Mouse (Mus musculus): Measurements from ENCODE around the gene Sgip1. TPM values are rescaled to one million over a fixed set of nuclear protein-coding genes. Genes with fewer than 3 reads are reported as not detected.
A peak's percentile ranks its signal among the peaks of the same experiment; 100 is the strongest.

The Sgip1 gene
- polyA plus RNA-seq, 1 experiment from 2014 or later: 78.3 TPM

GRCm38 (mm10) chr4:102759095-102759890 lies 18.2 kb downstream of the Sgip1 start:
- Histone ChIP-seq H3K4me3 (replicated peaks) (peak overlapping the region; percentile 58), H3K4me1 (peaks cover 27% of the 10 kb centered on the region), H3K36me3 (no peaks in the 10 kb centered on the region), H3K9me3 (replicated peaks) (no peaks in the 10 kb centered on the region), H3K27me3 (replicated peaks) (no peaks in the 10 kb centered on the region), H3K9ac (replicated peaks) (peak overlapping the region; percentile 84), H3K4me2 (peak overlapping the region; percentile 93), H3K27ac (replicated peaks) (peak overlapping the region; percentile 99)
- WGBS: under 1% methylated on average over 41 of the region's 41 CpGs
- peak; percentile 66 for ATAC-seq (ENCODE audit: low FRiP score)

- Histone ChIP-seq H3K9ac (replicated peaks) (peak overlapping the region; percentile 84), H3K4me1 (peaks cover 27% of the 10 kb centered on the region), H3K4me2 (peak overlapping the region; percentile 93), H3K27me3 (replicated peaks) (no peaks in the 10 kb centered on the region), H3K4me3 (replicated peaks) (peak overlapping the region; percentile 58), H3K9me3 (replicated peaks) (no peaks in the 10 kb centered on the region), H3K27ac (replicated peaks) (peak overlapping the region; percentile 99), H3K36me3 (no peaks in the 10 kb centered on the region)
- ATAC-seq (ENCODE audit: low FRiP score): peak; percentile 97
- 1% methylated on average over 25 of the region's 25 CpGs for whole genome bisulfite sequencing
These were observed 19.1 kb downstream of the Sgip1 start for GRCm38 (mm10) chr4:102760042-102760821.

GRCm38 (mm10) chr4:102762075-102762474 lies 21.0 kb downstream of the Sgip1 start:
- H3K9me3 ChIP-seq (replicated peaks): no peaks in the 10 kb centered on the region
- H3K9ac ChIP-seq (replicated peaks): no peak overlapping the region; the same call in 1 of the 2 replicates

DNA sequence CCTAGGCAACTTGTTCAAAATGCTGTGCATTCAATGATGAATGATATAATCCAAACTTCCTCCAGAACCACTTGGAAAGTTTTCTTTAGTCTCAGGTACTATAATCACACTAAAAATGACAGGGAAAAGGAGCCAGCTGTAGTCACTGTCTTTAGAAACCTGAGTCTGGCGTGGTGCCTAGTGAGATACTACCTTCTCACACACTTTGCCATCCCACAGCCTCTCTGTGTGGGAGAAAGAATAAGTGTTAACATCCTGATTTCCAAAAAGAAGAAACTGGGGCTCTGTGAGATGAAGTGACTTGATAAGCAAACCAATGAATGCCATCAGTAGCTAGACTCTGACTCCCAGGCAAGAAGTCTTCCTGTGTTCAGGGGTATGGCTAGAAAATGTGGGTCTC lies 28.0 kb downstream of the Sgip1 start:
- Histone ChIP-seq H3K4me2 (no peak overlapping the region), H3K4me3 (replicated peaks) (no peak overlapping the region), H3K9ac (replicated peaks) (no peak overlapping the region), H3K4me1 (0 out of 2 replicates have a peak, but pooled peaks cover 4% of the 10 kb centered on the region), H3K36me3 (no peaks in the 10 kb centered on the region), H3K27ac (replicated peaks) (no peak overlapping the region), H3K27me3 (replicated peaks) (no peaks in the 10 kb centered on the region), H3K9me3 (replicated peaks) (no peaks in the 10 kb centered on the region)
- 84% methylated on average over 1 of the region's 1 CpGs for WGBS
- no peak for ATAC-seq (ENCODE audit: low FRiP score)

More at GRCm38 (mm10) chr4:102762075-102762474, 21.0 kb downstream of the Sgip1 start:
- no peaks in the 10 kb centered on the region for H3K36me3 ChIP-seq
- no peak overlapping the region for H3K27ac ChIP-seq (replicated peaks)
- H3K4me1 ChIP-seq: peaks cover 27% of the 10 kb centered on the region
- peak overlapping the region; percentile 58 for H3K4me3 ChIP-seq (replicated peaks)
- peak overlapping the region; percentile 93 for H3K4me2 ChIP-seq
- ATAC-seq (ENCODE audit: low FRiP score): no peak
- WGBS: 79% methylated on average over 7 of the region's 7 CpGs
- H3K27me3 ChIP-seq (replicated peaks): no peaks in the 10 kb centered on the region

GRCm38 (mm10) chr4:102769936-102770335 lies 28.8 kb downstream of the Sgip1 start:
- ATAC-seq (ENCODE audit: low FRiP score): no peak
- 71% methylated on average over 6 of the region's 6 CpGs for WGBS
- H3K9ac ChIP-seq (replicated peaks): no peak overlapping the region

GRCm38 (mm10) chr4:102771598-102772357 lies 30.7 kb downstream of the Sgip1 start:
- no peak overlapping the region for H3K4me3 ChIP-seq (replicated peaks)
- WGBS: 85% methylated on average over 5 of the region's 5 CpGs
- H3K9me3 ChIP-seq (replicated peaks): no peaks in the 10 kb centered on the region
- H3K27ac ChIP-seq (replicated peaks): no peak overlapping the region
- H3K27me3 ChIP-seq (replicated peaks): no peaks in the 10 kb centered on the region
- no peak overlapping the region for H3K9ac ChIP-seq (replicated peaks)
- no peak overlapping the region for H3K4me2 ChIP-seq
- ATAC-seq (ENCODE audit: low FRiP score): no peak
- H3K4me1 ChIP-seq: peaks cover 9% of the 10 kb centered on the region; the same call in 1 of the 2 replicates
- no peaks in the 10 kb centered on the region for H3K36me3 ChIP-seq

More at GRCm38 (mm10) chr4:102769936-102770335, 28.8 kb downstream of the Sgip1 start:
- no peaks in the 10 kb centered on the region for H3K27me3 ChIP-seq (replicated peaks)
- 0 out of 2 replicates have a peak, but pooled peaks cover 4% of the 10 kb centered on the region for H3K4me1 ChIP-seq
- H3K36me3 ChIP-seq: no peaks in the 10 kb centered on the region
- H3K4me2 ChIP-seq: no peak overlapping the region
- no peak overlapping the region for H3K27ac ChIP-seq (replicated peaks)
- H3K4me3 ChIP-seq (replicated peaks): no peak overlapping the region
- H3K9me3 ChIP-seq (replicated peaks): no peaks in the 10 kb centered on the region

GRCm38 (mm10) chr4:102773225-102773624 lies 32.1 kb downstream of the Sgip1 start:
- Histone ChIP-seq H3K36me3 (no peaks in the 10 kb centered on the region), H3K4me2 (no peak overlapping the region), H3K9ac (replicated peaks) (no peak overlapping the region), H3K4me1 (peaks cover 9% of the 10 kb centered on the region; the same call in 1 of the 2 replicates), H3K27me3 (replicated peaks) (no peaks in the 10 kb centered on the region), H3K9me3 (replicated peaks) (no peaks in the 10 kb centered on the region), H3K4me3 (replicated peaks) (no peak overlapping the region), H3K27ac (replicated peaks) (no peak overlapping the region)
- 88% methylated on average over 3 of the region's 3 CpGs for WGBS
- ATAC-seq (ENCODE audit: low FRiP score): no peak

DNA sequence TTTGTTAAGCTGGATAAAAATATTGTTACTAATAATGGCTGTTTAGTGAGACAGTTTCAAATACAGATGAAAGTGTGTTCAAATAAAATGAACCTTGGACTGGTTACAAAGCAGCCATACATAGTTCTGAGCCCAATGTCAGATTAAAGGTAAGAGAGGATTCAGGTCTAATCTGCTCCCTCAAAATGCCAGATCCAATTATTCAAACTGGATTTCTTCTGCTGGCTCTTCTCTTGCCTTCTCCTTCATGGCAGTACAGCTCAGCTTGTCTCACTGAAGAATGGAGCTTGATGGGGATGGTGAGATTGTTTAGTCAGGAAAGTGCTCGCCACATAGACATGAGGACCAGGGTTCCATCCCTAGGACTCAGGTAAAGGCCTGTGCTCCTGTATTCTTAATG lies 32.7 kb downstream of the Sgip1 start:
- Histone ChIP-seq H3K9me3 (replicated peaks) (no peaks in the 10 kb centered on the region), H3K9ac (replicated peaks) (no peak overlapping the region), H3K4me2 (no peak overlapping the region), H3K27me3 (replicated peaks) (no peaks in the 10 kb centered on the region), H3K4me3 (replicated peaks) (no peak overlapping the region), H3K4me1 (peaks cover 9% of the 10 kb centered on the region; the same call in 1 of the 2 replicates), H3K36me3 (no peaks in the 10 kb centered on the region), H3K27ac (replicated peaks) (no peak overlapping the region)
- ATAC-seq (ENCODE audit: low FRiP score): no peak
- WGBS: 95% methylated on average over 1 of the region's 1 CpGs

DNA sequence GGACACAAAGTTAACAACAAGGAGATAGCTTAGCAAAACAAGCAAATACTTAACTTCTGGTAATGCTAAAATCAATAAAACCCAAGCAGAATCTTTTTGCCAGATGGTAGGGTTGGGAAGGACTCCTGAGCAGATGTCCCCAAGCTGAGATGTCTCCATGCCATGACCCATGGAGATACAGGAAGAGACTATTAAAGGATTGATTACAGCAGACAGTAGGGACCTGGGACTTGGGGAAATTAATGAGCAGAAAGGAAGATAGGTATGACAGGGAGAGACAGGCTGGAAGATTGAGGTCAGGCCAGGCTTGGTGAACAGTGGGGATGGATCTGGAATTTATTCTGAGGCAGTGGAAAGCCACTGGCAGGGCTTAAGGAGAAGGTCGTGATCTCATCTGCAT lies 33.5 kb downstream of the Sgip1 start:
- 52% methylated on average over 1 of the region's 1 CpGs for WGBS
- Histone ChIP-seq H3K4me1 (peaks cover 9% of the 10 kb centered on the region; the same call in 1 of the 2 replicates), H3K36me3 (no peaks in the 10 kb centered on the region), H3K27me3 (replicated peaks) (no peaks in the 10 kb centered on the region), H3K4me3 (replicated peaks) (no peak overlapping the region), H3K9ac (replicated peaks) (no peak overlapping the region), H3K9me3 (replicated peaks) (no peaks in the 10 kb centered on the region), H3K27ac (replicated peaks) (no peak overlapping the region), H3K4me2 (no peak overlapping the region)
- ATAC-seq (ENCODE audit: low FRiP score): no peak

DNA sequence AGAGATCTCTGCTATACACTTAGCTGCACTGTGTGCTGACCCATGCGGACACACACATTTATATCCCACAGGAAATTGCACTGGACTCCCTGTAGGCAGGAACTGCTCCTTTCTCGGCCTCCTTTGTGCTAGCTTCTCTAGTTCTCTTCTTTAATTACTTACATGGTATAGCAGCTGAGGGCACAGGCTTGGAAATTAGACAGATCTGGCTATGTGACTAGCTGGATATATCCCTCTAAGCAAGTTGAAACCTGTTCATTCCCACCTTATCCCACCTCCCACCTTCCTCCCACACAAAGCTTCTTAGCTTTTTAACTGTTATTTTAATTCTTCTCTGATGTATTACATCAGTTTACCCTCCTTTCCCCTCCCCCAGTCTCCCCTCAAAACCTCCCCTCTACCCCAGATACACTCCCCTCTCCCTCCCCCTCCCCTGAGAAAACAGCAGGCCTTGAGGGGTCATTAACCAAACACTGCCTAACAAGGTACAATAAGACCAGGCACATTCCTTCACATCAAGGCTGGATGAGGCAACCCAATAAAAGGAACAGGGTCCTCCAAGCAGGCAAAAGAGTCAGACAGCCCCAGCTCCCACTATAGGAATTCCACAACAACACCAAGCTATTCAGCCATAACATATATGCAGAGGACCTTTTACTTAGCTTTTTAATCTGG lies 34.6 kb downstream of the Sgip1 start:
- no peaks in the 10 kb centered on the region for H3K9me3 ChIP-seq (replicated peaks)

GRCm38 (mm10) chr4:102779902-102780301 lies 38.8 kb downstream of the Sgip1 start:
- WGBS: 79% methylated on average over 6 of the region's 6 CpGs
- Histone ChIP-seq H3K36me3 (no peaks in the 10 kb centered on the region), H3K4me1 (peaks cover 23% of the 10 kb centered on the region), H3K4me2 (no peak overlapping the region), H3K9ac (replicated peaks) (no peak overlapping the region), H3K27me3 (replicated peaks) (no peaks in the 10 kb centered on the region), H3K4me3 (replicated peaks) (no peak overlapping the region), H3K27ac (replicated peaks) (no peak overlapping the region), H3K9me3 (replicated peaks) (no peaks in the 10 kb centered on the region)
- no peak for ATAC-seq (ENCODE audit: low FRiP score)

More for the DNA sequence above, 34.6 kb downstream of the Sgip1 start:
- Histone ChIP-seq H3K9ac (replicated peaks) (no peak overlapping the region), H3K4me2 (no peak overlapping the region), H3K36me3 (no peaks in the 10 kb centered on the region), H3K27ac (replicated peaks) (no peak overlapping the region), H3K4me3 (replicated peaks) (no peak overlapping the region), H3K4me1 (peaks cover 5% of the 10 kb centered on the region; the same call in 1 of the 2 replicates), H3K27me3 (replicated peaks) (no peaks in the 10 kb centered on the region)
- no peak for ATAC-seq (ENCODE audit: low FRiP score)
- WGBS: 28% methylated on average over 2 of the region's 2 CpGs
